Mouse (Mus musculus): ENCODE data around the gene Tmsb4x. TPM values are rescaled to one million over a fixed set of nuclear protein-coding genes. Genes with fewer than 3 reads are reported as not detected.
A peak's percentile ranks its signal among the peaks of the same experiment; 100 is the strongest.

The Tmsb4x gene
- polyA plus RNA-seq, 1 experiment from 2014 or later = 7,015 TPM

DNA sequence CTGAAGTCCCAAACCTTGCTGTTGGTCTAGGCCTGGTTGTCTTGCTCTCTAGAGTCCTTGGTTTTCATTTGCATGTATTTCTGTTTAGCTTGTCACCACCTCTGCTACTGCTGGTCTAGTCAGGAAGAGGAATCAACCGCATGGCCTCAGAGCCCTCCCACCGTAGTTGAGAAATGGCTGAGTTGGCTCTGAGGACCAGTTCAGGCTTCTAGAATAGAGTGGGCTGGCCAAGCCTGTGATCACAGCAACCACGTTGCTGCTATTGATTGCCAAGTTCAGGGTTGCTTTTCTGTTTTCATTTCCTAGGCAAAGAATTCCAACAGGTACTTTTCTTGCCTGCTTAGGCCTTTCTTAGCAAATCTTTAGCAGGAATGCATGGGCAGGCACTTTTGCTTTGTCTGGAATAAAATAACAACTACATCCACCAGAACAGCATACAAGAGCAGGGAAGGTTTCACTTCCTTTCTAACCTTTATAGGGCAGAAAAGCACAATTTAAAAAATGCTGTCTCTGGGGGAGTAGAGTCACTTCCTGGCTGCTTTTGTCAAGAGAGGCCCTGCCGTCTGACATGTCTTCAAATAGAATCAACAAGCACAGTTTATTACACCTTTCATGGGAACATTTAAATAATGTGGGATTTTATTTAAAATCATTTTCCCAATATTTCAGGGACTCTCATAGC lies 29.0 kb downstream of the Tmsb4x start:
- Histone ChIP-seq H3K27me3 (ENCODE audit: control insufficient read depth, insufficient read depth, low read length) (no peaks in the 10 kb centered on the region), H3K4me3 (ENCODE audit: low read depth, low read length) (no peak overlapping the region), H3K9ac (ENCODE audit: low read length) (no peak overlapping the region), H3K9me3 (ENCODE audit: control insufficient read depth, low read length) (no peaks in the 10 kb centered on the region), H3K27ac (replicated peaks) (peak overlapping the region; percentile 35; the same call in 1 of the 2 replicates), H3K36me3 (ENCODE audit: control insufficient read depth, insufficient read depth, low read length) (no peaks in the 10 kb centered on the region), H3K4me1 (replicated peaks; ENCODE audit: control insufficient read depth, insufficient read depth) (no peaks in the 10 kb centered on the region), H3K4me2 (replicated peaks; ENCODE audit: low read depth) (no peak overlapping the region)
- WGBS = 58% methylated on average over 4 of the region's 4 CpGs
- ATAC-seq (ENCODE audit: low FRiP score, low TSS enrichment) (no peak), DNase-seq (ENCODE audit: low spot score) (no peak)
- TF ChIP-seq EP300 (optimal IDR thresholded peaks at IDR 0.05) (no peak), CTCF (IDR thresholded peaks at IDR 0.05; ENCODE audit: low read depth) (no peak)

DNA sequence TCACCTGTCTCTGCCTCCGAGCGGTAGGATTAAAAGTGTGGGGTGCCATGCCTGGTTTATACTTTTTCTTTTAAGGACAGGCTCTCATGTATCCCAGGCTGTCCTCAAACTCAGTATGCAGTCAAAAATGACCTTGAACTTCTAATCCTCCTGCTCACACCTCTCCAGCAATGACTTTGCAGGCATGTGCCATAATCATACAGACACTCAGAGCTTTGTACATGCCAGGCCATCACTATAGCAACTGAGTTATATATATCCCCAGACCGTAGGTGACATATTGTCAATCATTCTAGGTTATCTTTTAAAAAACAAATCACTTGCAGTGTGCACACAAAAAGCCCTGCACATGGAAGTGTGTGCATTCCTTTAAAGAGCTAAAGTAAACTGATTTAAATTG lies 29.6 kb downstream of the Tmsb4x start:
- Histone ChIP-seq H3K9ac (ENCODE audit: low read length) (no peak overlapping the region), H3K27me3 (ENCODE audit: control insufficient read depth, insufficient read depth, low read length) (no peaks in the 10 kb centered on the region), H3K36me3 (ENCODE audit: control insufficient read depth, insufficient read depth, low read length) (no peaks in the 10 kb centered on the region), H3K9me3 (ENCODE audit: control insufficient read depth, low read length) (no peaks in the 10 kb centered on the region), H3K4me1 (replicated peaks; ENCODE audit: control insufficient read depth, insufficient read depth) (no peaks in the 10 kb centered on the region), H3K27ac (replicated peaks) (0 out of 2 replicates have a peak overlapping the region, but pooled peaks have one; percentile 35), H3K4me3 (ENCODE audit: low read depth, low read length) (no peak overlapping the region), H3K4me2 (replicated peaks; ENCODE audit: low read depth) (no peak overlapping the region)
- TF ChIP-seq CTCF (IDR thresholded peaks at IDR 0.05; ENCODE audit: low read depth) (no peak), EP300 (optimal IDR thresholded peaks at IDR 0.05) (no peak)
- DNase-seq (ENCODE audit: low spot score) (no peak), ATAC-seq (ENCODE audit: low FRiP score, low TSS enrichment) (no peak)
- 77% methylated on average over 3 of the region's 3 CpGs for WGBS

DNA sequence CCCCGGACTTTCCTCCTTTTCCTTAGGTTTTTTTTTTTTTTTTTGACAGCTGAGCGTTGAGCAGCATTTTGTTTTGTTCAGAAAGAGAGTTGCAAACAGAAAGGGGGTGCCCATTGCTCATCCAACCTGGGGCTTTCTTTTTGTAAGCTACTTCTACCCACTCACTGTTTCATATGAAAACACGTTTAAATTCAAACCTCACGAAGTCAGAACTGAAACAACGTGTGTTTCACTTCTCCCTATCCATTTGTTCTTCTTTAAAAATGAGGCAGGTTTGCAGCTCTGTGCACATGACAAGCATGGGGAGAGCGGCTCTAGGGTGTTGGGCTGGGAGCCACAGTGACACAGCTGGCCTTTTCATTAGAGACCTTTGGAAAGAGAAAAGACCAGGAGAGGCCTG lies 33.8 kb downstream of the Tmsb4x start:
- no peaks in the 10 kb centered on the region for H3K4me1 ChIP-seq (replicated peaks; ENCODE audit: control insufficient read depth, insufficient read depth)
- 76% methylated on average over 6 of the region's 6 CpGs for WGBS
- ATAC-seq (ENCODE audit: low FRiP score, low TSS enrichment) (no peak), DNase-seq (ENCODE audit: low spot score) (no peak)
- H3K36me3 ChIP-seq (ENCODE audit: control insufficient read depth, insufficient read depth, low read length) = no peaks in the 10 kb centered on the region
- TF ChIP-seq CTCF (IDR thresholded peaks at IDR 0.05; ENCODE audit: low read depth) (no peak), EP300 (optimal IDR thresholded peaks at IDR 0.05) (no peak)
- no peaks in the 10 kb centered on the region for H3K27me3 ChIP-seq (ENCODE audit: control insufficient read depth, insufficient read depth, low read length)
- H3K4me2 ChIP-seq (replicated peaks; ENCODE audit: low read depth) = no peak overlapping the region
- no peak overlapping the region for H3K4me3 ChIP-seq (ENCODE audit: low read depth, low read length)
- H3K9me3 ChIP-seq (ENCODE audit: control insufficient read depth, low read length) = no peaks in the 10 kb centered on the region
- H3K27ac ChIP-seq (replicated peaks) = no peak overlapping the region
- no peak overlapping the region for H3K9ac ChIP-seq (ENCODE audit: low read length)

DNA sequence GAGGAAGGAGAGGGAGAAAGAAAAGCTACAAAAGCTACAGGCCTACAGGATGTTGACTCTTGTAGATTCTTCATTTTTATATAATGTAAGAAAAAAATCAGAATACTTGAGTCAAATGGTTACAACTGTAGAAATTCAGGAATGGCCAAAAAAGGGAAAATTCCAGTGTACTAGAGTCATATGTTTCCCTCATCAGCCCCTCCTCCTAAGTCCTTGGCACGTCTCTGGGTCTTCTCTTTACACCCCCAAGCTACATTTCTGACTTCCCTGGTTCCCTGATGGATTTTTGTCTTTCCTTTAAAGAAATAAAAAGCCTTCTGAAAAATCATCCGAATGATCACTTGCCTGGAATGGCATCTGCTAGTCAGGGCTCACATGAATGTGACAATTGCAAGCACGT lies 34.8 kb downstream of the Tmsb4x start:
- Histone ChIP-seq H3K36me3 (ENCODE audit: control insufficient read depth, insufficient read depth, low read length) (no peaks in the 10 kb centered on the region), H3K9me3 (ENCODE audit: control insufficient read depth, low read length) (no peaks in the 10 kb centered on the region), H3K27me3 (ENCODE audit: control insufficient read depth, insufficient read depth, low read length) (no peaks in the 10 kb centered on the region), H3K9ac (ENCODE audit: low read length) (no peak overlapping the region), H3K4me1 (replicated peaks; ENCODE audit: control insufficient read depth, insufficient read depth) (no peaks in the 10 kb centered on the region), H3K27ac (replicated peaks) (no peak overlapping the region), H3K4me3 (ENCODE audit: low read depth, low read length) (no peak overlapping the region), H3K4me2 (replicated peaks; ENCODE audit: low read depth) (no peak overlapping the region)
- no peak for ATAC-seq (ENCODE audit: low FRiP score, low TSS enrichment)
- TF ChIP-seq CTCF (IDR thresholded peaks at IDR 0.05; ENCODE audit: low read depth) (no peak), EP300 (optimal IDR thresholded peaks at IDR 0.05) (no peak)
- WGBS = 54% methylated on average over 3 of the region's 3 CpGs
- no peak for DNase-seq (ENCODE audit: low spot score)

DNA sequence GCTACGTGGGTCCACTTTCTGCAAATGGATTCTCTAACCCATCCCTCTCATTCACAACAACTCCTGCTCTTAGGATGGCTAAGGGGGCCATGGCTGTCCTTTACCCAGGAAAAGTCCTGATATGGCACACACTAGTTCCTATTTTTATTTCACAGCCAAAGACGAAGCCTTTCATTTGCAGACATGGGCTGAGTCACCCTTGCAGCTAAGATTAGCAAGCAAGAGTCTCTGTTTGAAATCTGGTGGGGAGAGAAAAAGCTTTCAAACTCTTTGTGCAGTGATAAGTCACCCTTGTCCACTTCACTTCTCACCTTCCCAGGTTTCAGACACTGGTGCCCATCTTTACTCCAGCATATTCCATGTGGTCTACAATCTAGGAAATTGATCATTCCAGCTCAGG lies 36.9 kb downstream of the Tmsb4x start:
- no peaks in the 10 kb centered on the region for H3K27me3 ChIP-seq (ENCODE audit: control insufficient read depth, insufficient read depth, low read length)
- TF ChIP-seq EP300 (optimal IDR thresholded peaks at IDR 0.05) (no peak), CTCF (IDR thresholded peaks at IDR 0.05; ENCODE audit: low read depth) (no peak)
- no peak overlapping the region for H3K9ac ChIP-seq (ENCODE audit: low read length)
- H3K9me3 ChIP-seq (ENCODE audit: control insufficient read depth, low read length) = no peaks in the 10 kb centered on the region
- no peak for DNase-seq (ENCODE audit: low spot score)
- 52% methylated on average over 2 of the region's 2 CpGs for WGBS
- H3K36me3 ChIP-seq (ENCODE audit: control insufficient read depth, insufficient read depth, low read length) = no peaks in the 10 kb centered on the region
- no peak overlapping the region for H3K27ac ChIP-seq (replicated peaks)
- no peak overlapping the region for H3K4me2 ChIP-seq (replicated peaks; ENCODE audit: low read depth)
- no peak for ATAC-seq (ENCODE audit: low FRiP score, low TSS enrichment)
- H3K4me1 ChIP-seq (replicated peaks; ENCODE audit: control insufficient read depth, insufficient read depth) = no peaks in the 10 kb centered on the region
- H3K4me3 ChIP-seq (ENCODE audit: low read depth, low read length) = no peak overlapping the region

DNA sequence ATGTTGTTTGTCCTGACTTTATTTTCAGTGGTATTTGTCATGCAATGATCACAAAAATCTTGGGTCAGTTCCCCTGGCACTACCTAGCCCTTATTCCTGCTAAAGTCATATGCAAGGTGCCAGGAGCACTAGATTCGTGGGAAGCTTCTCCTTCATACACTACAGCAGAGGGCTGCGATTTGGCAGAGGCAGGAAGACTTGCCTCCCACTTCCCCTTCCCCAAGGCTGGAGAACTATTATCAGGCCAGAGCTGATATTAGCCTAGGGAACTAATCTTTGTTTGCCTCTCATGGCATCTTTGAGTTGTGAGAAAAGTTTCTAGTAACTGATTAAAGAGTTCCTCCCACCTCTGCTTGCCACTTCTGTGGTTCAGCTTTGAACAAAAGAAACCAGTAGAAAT lies 37.8 kb downstream of the Tmsb4x start:
- Histone ChIP-seq H3K4me1 (replicated peaks; ENCODE audit: control insufficient read depth, insufficient read depth) (no peaks in the 10 kb centered on the region), H3K9ac (ENCODE audit: low read length) (no peak overlapping the region), H3K27ac (replicated peaks) (no peak overlapping the region), H3K9me3 (ENCODE audit: control insufficient read depth, low read length) (no peaks in the 10 kb centered on the region), H3K27me3 (ENCODE audit: control insufficient read depth, insufficient read depth, low read length) (no peaks in the 10 kb centered on the region), H3K36me3 (ENCODE audit: control insufficient read depth, insufficient read depth, low read length) (no peaks in the 10 kb centered on the region), H3K4me2 (replicated peaks; ENCODE audit: low read depth) (no peak overlapping the region), H3K4me3 (ENCODE audit: low read depth, low read length) (no peak overlapping the region)
- TF ChIP-seq EP300 (optimal IDR thresholded peaks at IDR 0.05) = no peak
- no peak for TF ChIP-seq CTCF (IDR thresholded peaks at IDR 0.05; ENCODE audit: low read depth)
- 66% methylated on average over 2 of the region's 2 CpGs for WGBS
- ATAC-seq (ENCODE audit: low FRiP score, low TSS enrichment) = no peak
- no peak for DNase-seq (ENCODE audit: low spot score)

Measured in stomach, postnatal 0 days (tissue).